Mouse (Mus musculus): ENCODE results near the gene Zfp772. TPM values are rescaled to one million over a fixed set of nuclear protein-coding genes. Genes with fewer than 3 reads are reported as not detected.
"Not testable (repeated sequence)": the region's sequence is repeated elsewhere in the genome, so short reads cannot be mapped to it uniquely, and the experiment has no call there.

The Zfp772 gene
- polyA plus RNA-seq (2016; fragmentation: Nextera tagmentation; extraction: Ambion mirVana) = 4.2 and 5.8 TPM in 2 replicates

DNA sequence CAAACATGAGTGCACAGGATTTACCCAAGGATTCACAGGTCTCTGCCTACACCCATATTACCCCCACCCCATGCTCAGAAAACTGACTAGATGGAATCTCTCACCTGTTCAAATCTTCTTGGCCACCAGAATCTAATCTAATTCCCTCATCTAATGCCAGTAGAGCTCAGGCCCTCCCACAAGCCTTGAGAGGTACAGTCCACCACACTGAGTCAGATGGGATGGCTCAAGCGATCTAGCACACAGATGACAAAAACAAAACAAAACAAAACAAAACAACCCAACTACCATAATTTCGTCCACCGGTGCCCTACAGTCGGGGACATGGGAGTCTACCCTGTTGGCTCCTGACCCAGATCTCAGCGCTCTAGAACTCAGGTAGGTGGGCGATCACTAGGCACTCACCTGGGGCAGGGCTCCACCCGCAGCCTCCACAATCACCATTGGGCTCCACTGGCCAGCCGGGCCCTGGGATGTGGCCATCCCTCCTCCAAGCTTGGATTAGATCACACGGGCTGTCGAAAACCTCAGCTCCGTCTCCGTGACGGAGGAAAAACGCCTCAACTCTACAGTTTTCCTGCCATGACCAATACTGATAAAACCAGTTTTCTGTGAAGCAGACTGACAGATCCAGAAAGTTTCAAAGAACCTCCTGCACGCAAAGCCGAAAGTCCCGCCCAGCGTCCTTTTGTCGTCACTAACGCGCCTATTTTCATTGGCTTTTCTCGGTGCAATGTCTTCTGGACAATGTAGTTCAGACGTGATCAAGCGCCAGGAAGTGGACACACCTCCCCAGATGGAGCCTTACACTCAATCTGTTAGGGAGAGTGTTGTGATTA is at the start of gene Zfp772:
Gene Zfp772 (minus strand): TSS at position 686 of the 839 bp plus-strand sequence.
- not testable (repeated sequence) for H3K4me1 ChIP-seq; H3K27ac ChIP-seq; DNase-seq (ENCODE audit: low spot score); H3K27me3 ChIP-seq (ENCODE audit: insufficient read depth, poor library complexity, severe bottlenecking); H3K36me3 ChIP-seq; H3K9me3 ChIP-seq
- WGBS = 1% methylated on average over 24 of the region's 24 CpGs
- peak within 1 kb of the TSS; percentile 57 for H3K4me3 ChIP-seq

DNA sequence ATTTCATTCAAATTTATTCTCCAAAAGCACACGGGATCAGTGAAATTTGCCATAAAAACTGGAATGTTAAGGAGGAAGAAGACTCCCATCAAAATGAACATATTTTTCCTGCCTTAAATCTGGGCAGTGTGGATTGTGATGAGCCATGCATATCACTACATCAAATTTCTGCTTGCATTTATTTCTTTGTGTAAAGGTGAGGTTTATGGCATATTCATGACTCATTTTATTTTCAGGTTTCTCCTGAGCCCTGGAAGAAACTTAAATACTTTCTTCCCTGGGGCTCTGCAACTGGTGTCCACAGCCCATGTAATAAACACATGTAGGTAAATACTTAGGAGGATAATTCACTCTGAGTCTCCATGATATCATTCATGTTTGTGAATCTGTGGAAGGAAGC is 37.4 kb upstream of the Zfp772 start, which contains the start of gene Vmn2r29:
Gene Vmn2r29 (minus strand): TSS at position 101 of the 400 bp plus-strand sequence.
- WGBS = no CpG with 5 or more reads among the region's 1 CpGs
- H3K9me3 ChIP-seq; H3K36me3 ChIP-seq; H3K27me3 ChIP-seq (ENCODE audit: insufficient read depth, poor library complexity, severe bottlenecking); H3K4me3 ChIP-seq; DNase-seq (ENCODE audit: low spot score); H3K4me1 ChIP-seq; H3K27ac ChIP-seq: not testable (repeated sequence)

DNA sequence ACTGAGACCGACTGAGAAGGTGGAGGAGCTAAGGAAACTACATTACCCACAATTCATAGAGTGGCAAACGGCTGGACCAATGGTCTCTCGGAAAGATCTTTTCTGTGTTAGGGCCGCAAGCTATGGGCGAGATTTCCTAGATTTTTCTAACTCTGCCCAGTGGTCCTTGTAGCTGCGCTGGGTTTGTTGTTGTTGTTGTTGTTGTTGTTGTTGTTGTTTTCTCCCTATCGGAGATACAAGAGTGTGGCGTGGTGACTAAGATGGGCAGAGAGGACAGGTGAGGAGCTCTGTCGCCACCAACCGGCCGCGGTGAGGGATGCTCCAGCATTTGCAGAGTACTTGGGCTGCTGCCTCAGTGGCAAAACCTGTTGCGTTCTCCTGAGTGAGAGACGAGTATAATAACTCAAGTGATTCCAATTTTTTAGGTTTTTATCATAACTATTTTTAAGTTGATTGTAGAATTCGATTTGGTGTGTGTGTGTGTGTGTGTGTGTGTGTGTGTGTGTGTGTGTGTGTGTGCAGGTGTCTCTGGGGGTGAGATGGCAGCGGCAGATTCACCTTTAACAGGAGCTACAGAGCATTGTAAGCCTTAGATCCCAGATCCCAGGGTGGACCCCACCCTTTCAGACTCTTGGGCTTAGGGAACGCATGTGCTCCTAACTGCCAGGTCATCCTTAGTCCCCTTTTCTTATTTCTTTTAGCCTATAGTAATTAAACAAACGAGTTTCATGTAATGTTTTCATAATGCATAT is 21.4 kb downstream of the Zfp772 start:
- no peaks in the 10 kb centered on the region for H3K36me3 ChIP-seq
- H3K9me3 ChIP-seq = no peaks in the 10 kb centered on the region
- peak overlapping the region; percentile 66 for H3K4me3 ChIP-seq
- DNase-seq (ENCODE audit: low spot score) = peak; percentile 89
- 11% methylated on average over 18 of the region's 18 CpGs for WGBS
- no peaks in the 10 kb centered on the region for H3K27me3 ChIP-seq (ENCODE audit: insufficient read depth, poor library complexity, severe bottlenecking)
- no peaks in the 10 kb centered on the region for H3K4me1 ChIP-seq
- H3K27ac ChIP-seq = no peak overlapping the region

DNA sequence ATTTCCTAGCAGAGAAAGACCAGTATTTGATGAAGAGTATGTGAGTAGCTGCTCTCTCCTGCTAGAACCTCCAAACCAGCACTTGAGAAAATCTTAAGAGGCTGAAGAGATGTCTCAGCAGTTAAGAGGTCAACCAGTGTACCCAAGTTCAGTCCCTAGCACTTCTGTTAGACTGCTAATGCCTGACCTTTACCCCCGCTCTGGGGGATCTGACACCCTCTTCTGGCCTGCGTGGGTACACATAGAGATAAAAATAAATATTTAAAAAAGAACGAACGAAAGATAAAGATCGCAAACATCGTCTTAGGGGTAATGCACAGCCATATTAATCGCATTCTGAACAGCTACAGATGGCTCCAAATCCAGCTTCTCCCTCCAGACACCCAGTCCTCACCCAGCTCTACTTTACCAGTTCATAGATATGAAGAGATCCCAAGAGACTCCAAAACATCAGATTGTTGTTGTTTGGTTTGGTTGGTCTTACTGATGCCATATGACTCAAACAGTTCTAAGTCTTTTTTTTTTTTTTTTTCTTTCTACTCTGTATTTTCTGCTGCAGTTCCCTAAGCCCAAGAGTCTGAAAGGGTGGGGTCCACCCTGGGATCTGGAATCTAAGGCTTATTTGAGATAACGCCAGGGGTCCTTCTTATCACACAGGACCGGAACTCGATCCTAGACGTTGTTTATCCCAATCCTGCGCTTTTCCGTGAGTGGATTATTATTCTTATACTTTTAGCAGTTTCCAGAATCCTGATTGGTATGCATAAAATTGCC is 22.2 kb downstream of the Zfp772 start:
- no peak for DNase-seq (ENCODE audit: low spot score)
- H3K4me1 ChIP-seq = no peaks in the 10 kb centered on the region
- peaks cover 6% of the 10 kb centered on the region for H3K36me3 ChIP-seq
- WGBS = 35% methylated on average over 13 of the region's 13 CpGs
- H3K27me3 ChIP-seq (ENCODE audit: insufficient read depth, poor library complexity, severe bottlenecking) = no peaks in the 10 kb centered on the region
- no peaks in the 10 kb centered on the region for H3K9me3 ChIP-seq
- H3K27ac ChIP-seq = no peak overlapping the region
- peak overlapping the region; percentile 66 for H3K4me3 ChIP-seq

DNA sequence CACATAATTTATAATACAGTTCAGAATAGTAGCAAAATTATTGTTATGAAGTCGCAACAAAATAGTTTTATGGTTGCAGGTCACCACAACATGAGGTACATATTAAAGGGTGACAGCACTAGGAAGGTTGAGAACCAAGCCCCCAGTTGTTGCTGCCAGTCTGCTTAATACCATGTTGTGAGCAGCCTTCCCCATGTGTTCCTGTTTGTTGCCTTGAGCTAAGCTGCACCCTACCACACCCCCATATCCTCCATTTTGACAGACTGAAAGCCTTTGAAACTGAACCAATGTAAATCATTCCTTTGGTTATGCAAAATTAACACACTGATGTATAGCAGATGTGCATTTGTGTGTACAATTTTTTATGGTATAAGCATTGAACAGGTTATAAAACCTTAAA is 23.9 kb downstream of the Zfp772 start:
- Histone ChIP-seq H3K9me3 (no peaks in the 10 kb centered on the region), H3K4me1 (no peaks in the 10 kb centered on the region), H3K36me3 (peaks cover 22% of the 10 kb centered on the region), H3K4me3 (no peak overlapping the region), H3K27me3 (ENCODE audit: insufficient read depth, poor library complexity, severe bottlenecking) (no peaks in the 10 kb centered on the region), H3K27ac (no peak overlapping the region)
- DNase-seq (ENCODE audit: low spot score) = no peak
- 83% methylated on average over 1 of the region's 1 CpGs for WGBS

DNA sequence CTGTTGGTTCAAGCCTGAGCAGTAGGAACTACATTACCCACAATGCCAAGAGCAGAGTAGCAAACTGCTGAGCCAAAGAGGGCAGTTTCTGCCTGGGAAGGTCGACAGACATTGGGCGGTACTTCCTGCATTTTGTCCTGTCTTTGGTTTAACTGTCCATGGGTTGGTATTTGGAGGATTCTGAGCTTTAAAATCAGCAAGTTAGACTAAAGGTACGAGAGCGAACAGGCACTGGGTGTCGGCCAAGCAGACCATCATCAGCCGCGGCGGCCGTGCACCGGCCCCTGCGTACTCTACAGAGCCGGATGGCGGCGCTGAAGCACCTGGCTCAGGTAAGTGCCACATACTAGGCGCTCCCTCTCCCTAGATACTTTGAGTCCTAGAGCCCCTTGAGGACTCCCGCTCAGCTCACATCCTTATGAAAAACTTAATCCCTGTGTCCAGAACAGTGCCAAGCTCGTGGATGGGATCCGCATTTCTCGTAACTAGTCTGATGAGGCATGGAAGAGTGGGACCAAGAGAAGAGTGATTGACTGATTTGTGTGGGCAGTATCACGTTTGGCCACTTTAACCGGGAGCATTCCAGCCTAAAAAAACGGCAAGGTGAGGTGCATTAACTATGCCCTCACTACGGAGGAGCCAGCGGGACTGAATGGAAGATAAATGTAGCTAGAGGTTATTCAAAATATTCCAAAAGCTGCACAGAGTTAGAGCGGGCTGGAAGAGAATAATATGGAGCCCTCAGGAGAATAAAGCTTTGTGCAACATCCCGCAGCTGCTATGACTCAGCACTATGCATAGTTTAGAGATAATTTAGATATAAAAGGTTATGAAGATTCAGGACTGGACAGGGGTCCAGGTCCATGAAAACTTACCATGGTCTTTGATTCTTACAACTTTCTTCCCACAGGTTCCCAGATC is 38.3 kb downstream of the Zfp772 start, which contains the start of gene Zfp418:
Gene Zfp418 (plus strand): TSS at position 104 of the 921 bp plus-strand sequence.
- peak within 1 kb of the TSS; percentile 70 for H3K4me3 ChIP-seq
- H3K4me1 ChIP-seq = peaks cover 3% of the 10 kb centered on the region; the same call in 1 of the 2 replicates
- H3K27ac ChIP-seq = peak within 1 kb of the TSS; percentile 72
- no peaks in the 10 kb centered on the region for H3K9me3 ChIP-seq
- peaks cover 12% of the 10 kb centered on the region for H3K36me3 ChIP-seq
- H3K27me3 ChIP-seq (ENCODE audit: insufficient read depth, poor library complexity, severe bottlenecking) = no peaks in the 10 kb centered on the region
- 3% methylated on average over 26 of the region's 26 CpGs for WGBS
- peak; percentile 76 for DNase-seq (ENCODE audit: low spot score)

Other genes starting within 250 kb of the Zfp772 start
- not detected in 2 replicates for gene Aurkc, start 214.7 kb downstream of the Zfp772 start, polyA plus RNA-seq (2016; fragmentation: Nextera tagmentation; extraction: Ambion mirVana)
- 9.2 and 9.3 TPM in 2 replicates for gene Zfp954, start 88.5 kb downstream of the Zfp772 start, polyA plus RNA-seq (2016; fragmentation: Nextera tagmentation; extraction: Ambion mirVana)
- gene Zfp773, start 73.2 kb downstream of the Zfp772 start, polyA plus RNA-seq (2016; fragmentation: Nextera tagmentation; extraction: Ambion mirVana) = 0.58 and 1.1 TPM in 2 replicates
- gene Zfp418, start 38.7 kb downstream of the Zfp772 start, polyA plus RNA-seq (2016; fragmentation: Nextera tagmentation; extraction: Ambion mirVana) = 1.1 and 1.8 TPM in 2 replicates
- gene Vmn2r29, start 37.3 kb upstream of the Zfp772 start, polyA plus RNA-seq (2016; fragmentation: Nextera tagmentation; extraction: Ambion mirVana) = 0.15 and 0.41 TPM in 2 replicates
- gene Gm45844, start 68.3 kb upstream of the Zfp772 start, polyA plus RNA-seq (2016; fragmentation: Nextera tagmentation; extraction: Ambion mirVana) = 1.1 and 2.3 TPM in 2 replicates
- gene Clcn4, start 90.9 kb upstream of the Zfp772 start, polyA plus RNA-seq (2016; fragmentation: Nextera tagmentation; extraction: Ambion mirVana) = 38.7 and 42.6 TPM in 2 replicates
- not detected in 2 replicates for gene Vmn2r30, start 127.6 kb upstream of the Zfp772 start, polyA plus RNA-seq (2016; fragmentation: Nextera tagmentation; extraction: Ambion mirVana)
- not detected in 2 replicates for gene Gm45783, start 164.6 kb upstream of the Zfp772 start, polyA plus RNA-seq (2016; fragmentation: Nextera tagmentation; extraction: Ambion mirVana)
- gene Vmn2r31, start 189.7 kb upstream of the Zfp772 start, polyA plus RNA-seq (2016; fragmentation: Nextera tagmentation; extraction: Ambion mirVana) = not detected in 2 replicates

Data from heart, embryonic 10.5 days (tissue).